Mouse (Mus musculus) hindbrain, postnatal 0 days (tissue): ENCODE results near the gene Chrna3. TPM values are rescaled to one million over a fixed set of nuclear protein-coding genes. Genes with fewer than 3 reads are reported as not detected.

ENCODE experiments used
- ATAC-seq: fragments of 200-750 bp; cut with Nextera tagmentation; 2 replicates; pipeline ENCODE4 v1.8.0; 2017; ENCODE audit warnings: mild to moderate bottlenecking, moderate TSS enrichment, moderate library complexity
- DNase-seq: peaks from one replicate; pipeline ENCODE4 v3.0.0-alpha.2; 2015; ENCODE audit warnings: low spot score
- H3K27ac ChIP-seq: fragments of 300-500 bp; sonication (generic); 2 replicates; pipeline ENCODE4 v1.5.1; 2014; ENCODE audit warnings: mild to moderate bottlenecking
- H3K27me3 ChIP-seq: fragments of 300-500 bp; sonication (generic); 2 replicates; pipeline ENCODE4 v1.6.1; 2014; ENCODE audit warnings: low read length, mixed read lengths; ENCODE audit not compliant: insufficient read depth
- H3K36me3 ChIP-seq: fragments of 300-500 bp; sonication (generic); 2 replicates; pipeline ENCODE4 v1.6.1; 2014; ENCODE audit warnings: low read length, mixed read lengths; ENCODE audit not compliant: insufficient read depth
- H3K4me1 ChIP-seq: fragments of 300-500 bp; sonication (generic); 2 replicates; pipeline ENCODE4 v1.6.1; 2014; ENCODE audit warnings: antibody characterized with exemption, low read length, mixed read lengths; ENCODE audit not compliant: insufficient read depth
- H3K4me2 ChIP-seq: fragments of 300-500 bp; sonication (generic); 2 replicates; pipeline ENCODE4 v1.6.1; 2014; ENCODE audit warnings: low read depth, mild to moderate bottlenecking, low read length, moderate library complexity, mixed read lengths
- H3K4me3 ChIP-seq: fragments of 300-500 bp; sonication (generic); 2 replicates; pipeline ENCODE4 v1.5.1; 2014; ENCODE audit warnings: low read length
- H3K9ac ChIP-seq: fragments of 300-500 bp; sonication (generic); replicated peaks from 2 replicates; pipeline ENCODE4 v1.6.1; 2014; ENCODE audit warnings: mild to moderate bottlenecking, low read length, moderate library complexity, mixed read lengths
- H3K9me3 ChIP-seq: fragments of 300-500 bp; sonication (generic); 2 replicates; pipeline ENCODE4 v1.6.1; 2016; ENCODE audit warnings: low read length, mixed read lengths
- CTCF ChIP-seq: IDR thresholded peaks from 2 replicates; pipeline ENCODE4 v1.5.1; 2016; ENCODE audit warnings: antibody characterized with exemption, control low read depth, low read depth
- WGBS: fragments of 180-500 bp; shearing (Covaris S2); extraction: QIAGEN DNeasy Blood & Tissue Kit; methylation state at CpG from one replicate; pipeline ENCODE4 v1.1.7; 2014; 5-methylcytosine and 5-hydroxymethylcytosine counted together
- polyA plus RNA-seq: library from polyadenylated mRNA; unstranded; fragments of >200 nt; fragmentation: Nextera tagmentation; extraction: Ambion mirVana; gene quantifications from 2 replicates; pipeline ENCODE4 v1.2.1, GENCODE M21; 2015
- total RNA-seq: library from RNA; depleted of rRNA; stranded (reverse); fragments of >200 nt; gene quantifications from 2 replicates; pipeline ENCODE4 v1.2.3, GENCODE M21; 2014

Chrna3 gene
- total and polyA plus RNA-seq, 2 experiments from 2014 or later, result 5.6 to 15.8 TPM

DNA sequence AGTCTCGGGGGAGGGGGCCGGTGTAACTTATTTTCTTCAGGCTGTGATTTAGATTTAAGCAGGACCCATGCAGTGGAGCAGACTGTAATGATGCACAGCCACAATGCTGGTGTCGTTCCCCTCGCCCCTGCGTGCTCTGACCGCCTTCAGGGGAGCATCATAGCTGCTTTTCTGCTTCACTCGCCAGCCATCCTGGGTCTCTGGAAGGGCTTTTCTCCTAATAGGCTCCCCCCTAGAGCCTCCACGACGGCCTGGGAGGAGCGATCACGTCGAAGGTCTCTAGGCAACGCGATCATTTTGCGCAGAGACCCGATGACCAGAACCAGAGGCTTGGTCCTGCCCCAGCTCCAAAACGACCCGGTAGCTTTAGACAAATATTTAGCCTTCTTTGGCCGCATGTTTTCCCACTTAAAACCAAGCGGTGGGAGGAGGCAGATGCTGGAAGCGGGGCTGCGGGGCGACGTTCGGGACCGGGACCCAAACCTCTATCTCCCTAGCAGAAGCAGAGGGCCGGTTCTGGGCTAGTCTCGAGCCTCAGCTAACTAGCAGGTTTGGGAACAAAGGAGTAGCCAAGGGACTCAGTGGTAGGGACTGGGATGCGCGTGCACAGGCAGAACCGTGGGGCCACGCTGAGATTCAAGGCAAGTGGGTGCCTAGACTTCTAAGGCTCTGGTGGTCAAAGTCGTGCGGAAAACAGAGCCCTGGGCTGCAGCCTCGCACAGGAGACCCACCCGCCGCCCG, 658 bp downstream of the Chrna3 start:
- TF ChIP-seq CTCF, result no peak
- Histone ChIP-seq H3K9ac (peak overlapping the region; percentile 59), H3K4me3 (peak overlapping the region; percentile 46), H3K4me2 (peak overlapping the region; percentile 60), H3K9me3 (no peaks in the 10 kb centered on the region), H3K27me3 (0 out of 2 replicates have a peak, but pooled peaks cover 8% of the 10 kb centered on the region), H3K27ac (peak overlapping the region; percentile 56), H3K4me1 (no peaks in the 10 kb centered on the region), H3K36me3 (no peaks in the 10 kb centered on the region)
- ATAC-seq (0 out of 2 replicates have a peak, but pooled peaks have one; percentile 14), DNase-seq (peak; percentile 40)
- WGBS, result 6% methylated on average over 38 of the region's 38 CpGs

DNA sequence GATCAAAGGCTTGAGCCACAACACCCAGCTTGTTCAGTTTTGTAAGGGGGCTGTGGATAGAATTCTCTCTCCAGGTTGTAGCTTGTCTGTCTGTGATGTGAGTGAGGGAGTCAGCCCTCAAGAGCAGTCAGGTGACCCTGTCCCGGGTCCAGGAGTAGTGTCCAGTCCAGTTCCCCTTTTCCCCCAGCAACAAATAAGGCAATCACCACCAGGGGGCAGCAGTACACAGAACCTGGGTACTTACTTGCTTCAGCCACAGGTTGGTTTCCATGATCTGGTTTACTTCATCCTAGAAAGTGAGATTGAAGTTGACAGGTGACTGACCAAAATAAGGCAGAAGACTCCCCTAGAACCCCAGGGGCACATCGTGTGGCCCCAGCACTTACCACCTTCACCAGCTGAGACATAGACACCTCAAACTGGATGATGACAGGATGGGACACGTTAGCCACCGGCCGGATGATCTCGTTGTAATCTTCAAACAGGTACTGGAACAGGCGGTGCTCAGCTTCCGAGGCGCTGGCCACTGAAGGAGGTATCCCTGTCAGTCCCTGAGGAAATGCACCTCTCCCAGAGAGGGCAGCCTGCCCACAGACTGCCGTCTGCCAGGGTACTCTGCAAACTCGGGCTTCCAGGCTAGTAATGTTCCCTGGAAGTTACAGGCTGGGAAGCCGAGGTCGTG, 2.3 kb downstream of the Chrna3 start:
- Histone ChIP-seq H3K4me3 (no peak overlapping the region), H3K27me3 (0 out of 2 replicates have a peak, but pooled peaks cover 8% of the 10 kb centered on the region), H3K4me1 (no peaks in the 10 kb centered on the region), H3K27ac (no peak overlapping the region), H3K9me3 (no peaks in the 10 kb centered on the region), H3K9ac (no peak overlapping the region), H3K36me3 (no peaks in the 10 kb centered on the region), H3K4me2 (peak overlapping the region; percentile 25; the same call in 1 of the 2 replicates)
- TF ChIP-seq CTCF, result peak; percentile 92
- ATAC-seq, result peak; percentile 37; the same call in 1 of the 2 replicates
- 45% methylated on average over 13 of the region's 13 CpGs for WGBS
- peak; percentile 86 for DNase-seq

DNA sequence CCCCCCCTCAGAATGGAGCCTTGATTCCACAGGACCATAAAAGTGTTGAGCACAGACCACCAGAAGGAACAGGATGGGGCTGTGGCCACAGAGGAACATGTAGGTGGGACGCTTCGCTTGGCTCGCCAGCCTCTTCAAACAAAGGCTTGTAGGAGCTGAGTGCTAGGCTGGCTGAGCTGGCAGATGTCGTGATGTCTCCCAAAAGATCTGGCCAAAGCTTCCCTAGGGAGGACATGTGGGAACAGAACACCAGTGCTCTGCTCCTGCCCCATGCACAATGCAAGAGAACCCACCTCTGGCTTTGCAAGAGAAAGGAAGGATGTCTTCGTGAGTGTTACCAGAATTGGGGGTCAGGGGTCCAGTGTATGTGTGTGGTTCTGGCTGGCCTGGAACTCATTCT, 3.0 kb downstream of the Chrna3 start:
- H3K4me2 ChIP-seq, result no peak overlapping the region
- ATAC-seq (no peak), DNase-seq (no peak)
- H3K27ac ChIP-seq, result no peak overlapping the region
- no peak overlapping the region for H3K4me3 ChIP-seq
- no peaks in the 10 kb centered on the region for H3K9me3 ChIP-seq
- no peak for TF ChIP-seq CTCF
- H3K9ac ChIP-seq, result no peak overlapping the region
- H3K27me3 ChIP-seq, result 0 out of 2 replicates have a peak, but pooled peaks cover 8% of the 10 kb centered on the region
- no peaks in the 10 kb centered on the region for H3K4me1 ChIP-seq
- no peaks in the 10 kb centered on the region for H3K36me3 ChIP-seq
- WGBS, result 81% methylated on average over 5 of the region's 5 CpGs

DNA sequence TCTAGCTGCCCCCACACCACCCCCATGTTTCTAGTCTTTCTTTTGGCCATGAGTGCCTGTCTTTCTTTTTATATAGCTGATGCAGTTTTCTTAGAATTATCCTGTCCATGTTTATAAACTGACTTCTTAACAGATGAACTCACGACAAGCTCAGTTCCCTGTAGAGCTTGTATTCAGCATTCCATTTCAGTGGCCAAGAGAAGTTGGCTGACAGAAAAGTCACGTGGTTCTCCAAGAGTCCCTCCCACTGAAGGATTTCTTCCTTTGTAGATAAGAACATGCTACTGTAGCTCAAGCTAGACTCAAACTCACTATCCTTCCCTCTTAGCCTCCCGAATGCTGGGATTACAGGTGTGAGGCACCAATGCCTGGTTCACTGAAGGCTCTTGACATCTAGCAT, 9.4 kb downstream of the Chrna3 start:
- ATAC-seq (no peak), DNase-seq (no peak)
- H3K9ac ChIP-seq, result no peak overlapping the region
- no peaks in the 10 kb centered on the region for H3K36me3 ChIP-seq
- no peaks in the 10 kb centered on the region for H3K9me3 ChIP-seq
- no peak for TF ChIP-seq CTCF
- H3K4me1 ChIP-seq, result no peaks in the 10 kb centered on the region
- no peak overlapping the region for H3K4me2 ChIP-seq
- no peaks in the 10 kb centered on the region for H3K27me3 ChIP-seq
- no peak overlapping the region for H3K4me3 ChIP-seq
- WGBS, result 84% methylated on average over 3 of the region's 3 CpGs
- H3K27ac ChIP-seq, result no peak overlapping the region

DNA sequence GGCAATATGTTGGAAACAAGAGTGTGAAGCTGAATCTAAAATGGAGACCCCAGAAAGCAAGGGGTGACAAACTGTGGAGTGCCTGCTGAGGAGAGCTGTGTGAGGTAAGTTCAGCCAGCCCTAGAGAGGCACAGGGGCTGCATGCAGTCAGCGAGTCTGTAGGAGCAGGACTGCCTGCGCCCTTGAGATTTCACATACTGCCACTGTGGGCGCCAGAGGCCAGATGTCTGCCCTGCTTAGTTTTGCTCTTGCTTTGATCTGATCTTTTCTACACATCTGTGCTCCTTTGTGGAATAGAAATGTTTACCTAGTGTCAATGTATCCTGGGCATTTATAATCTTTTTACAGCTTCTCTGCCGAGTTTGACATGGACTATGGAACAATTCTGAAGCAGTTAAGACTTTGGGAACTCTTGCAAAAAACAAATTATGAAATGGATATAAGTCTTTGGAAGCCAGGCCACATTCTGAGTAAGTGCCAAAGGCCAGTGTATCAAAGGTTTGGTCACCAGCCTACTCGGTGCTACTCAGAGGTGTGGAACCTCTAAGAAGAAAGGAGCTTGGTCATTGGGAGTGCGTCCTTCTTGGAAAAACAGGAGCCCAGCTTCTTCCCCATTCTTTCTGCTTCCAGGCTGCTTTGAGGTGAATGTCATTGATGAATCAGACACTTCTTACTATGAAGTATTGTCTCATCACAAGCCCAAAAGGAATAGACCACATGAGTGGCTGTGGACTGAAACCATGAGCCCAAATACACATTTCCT, 15.6 kb downstream of the Chrna3 start:
- Histone ChIP-seq H3K27me3 (no peaks in the 10 kb centered on the region), H3K9me3 (no peaks in the 10 kb centered on the region), H3K4me2 (no peak overlapping the region), H3K4me3 (no peak overlapping the region), H3K4me1 (no peaks in the 10 kb centered on the region), H3K36me3 (no peaks in the 10 kb centered on the region), H3K9ac (no peak overlapping the region), H3K27ac (no peak overlapping the region)
- WGBS, result 46% methylated on average over 6 of the region's 6 CpGs
- ATAC-seq, result no peak
- TF ChIP-seq CTCF, result peak; percentile 28; the same call in 1 of the 2 replicates
- DNase-seq, result no peak

DNA sequence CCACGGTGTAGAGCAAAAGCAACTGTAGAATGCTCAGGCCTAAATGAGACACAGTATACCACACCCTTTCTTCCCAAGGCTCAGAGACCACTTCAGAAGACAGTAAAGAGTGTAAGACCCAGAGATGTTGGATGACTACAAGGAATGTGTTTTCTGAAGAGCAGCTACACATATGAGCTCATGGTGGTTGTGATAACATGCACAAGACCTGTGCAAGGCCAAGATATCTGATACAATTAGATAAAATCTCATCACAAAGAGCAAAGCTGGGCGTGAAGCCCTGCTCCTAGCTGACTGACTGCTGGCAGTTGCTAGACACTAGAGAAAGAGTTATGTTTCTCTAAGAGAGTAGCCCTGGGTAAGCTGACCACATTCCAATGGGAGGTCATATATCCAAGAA, 16.7 kb downstream of the Chrna3 start:
- no peaks in the 10 kb centered on the region for H3K9me3 ChIP-seq
- no peaks in the 10 kb centered on the region for H3K4me1 ChIP-seq
- TF ChIP-seq CTCF, result no peak
- no peak for ATAC-seq
- WGBS, result 87% methylated on average over 2 of the region's 2 CpGs
- DNase-seq, result no peak
- no peak overlapping the region for H3K9ac ChIP-seq
- no peaks in the 10 kb centered on the region for H3K36me3 ChIP-seq
- no peak overlapping the region for H3K4me2 ChIP-seq
- H3K27ac ChIP-seq, result no peak overlapping the region
- H3K4me3 ChIP-seq, result no peak overlapping the region
- H3K27me3 ChIP-seq, result no peaks in the 10 kb centered on the region
